Mouse (Mus musculus): Measurements from ENCODE around the gene Abcc9. TPM values are rescaled to one million over a fixed set of nuclear protein-coding genes. Genes with fewer than 3 reads are reported as not detected.
A peak's percentile ranks its signal among the peaks of the same experiment; 100 is the strongest.

Abcc9 gene
- total RNA-seq, 1 experiment from 2014 or later: not detected

DNA sequence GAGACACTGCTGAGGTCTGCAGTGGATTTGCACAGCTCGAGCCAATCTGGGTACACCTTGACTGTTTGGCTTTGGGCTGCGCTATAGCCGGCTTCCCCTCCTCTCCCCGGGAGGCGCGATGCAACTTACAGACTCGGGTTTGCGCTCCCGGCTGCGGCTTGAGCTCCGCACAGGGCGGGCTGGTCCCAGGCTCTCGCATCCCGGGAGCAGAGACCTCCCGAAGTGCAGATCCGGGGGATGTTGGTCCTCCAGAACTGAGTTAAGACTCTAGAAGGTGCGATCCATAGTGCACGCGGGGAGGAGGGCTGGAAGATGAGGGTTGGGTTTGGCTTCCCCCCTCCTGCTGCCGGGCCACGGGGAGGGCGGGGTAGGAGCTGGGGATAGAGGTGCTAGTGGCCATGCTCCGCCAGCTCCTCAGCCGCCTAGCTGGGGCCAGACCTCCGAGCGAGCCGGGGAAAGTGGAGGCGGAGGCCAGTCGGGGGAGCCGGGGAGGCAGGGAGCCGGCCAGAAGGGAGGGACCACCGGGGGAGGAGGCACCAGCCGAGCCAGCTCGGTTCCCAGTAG is 131.0 kb downstream of the Abcc9 start, which contains the start of gene Kcnj8:
Gene Kcnj8 (minus strand): TSS at position 560 of the 564 bp plus-strand sequence.
- ATAC-seq (replicated peaks in 1 of 2; ENCODE audit: insufficient read depth in 1 of 2, low FRiP score in 2 of 2, low TSS enrichment in 1 of 2, low read depth in 1 of 2, poor library complexity in 2 of 2, severe bottlenecking in 2 of 2): peak; percentile 66 to 70

DNA sequence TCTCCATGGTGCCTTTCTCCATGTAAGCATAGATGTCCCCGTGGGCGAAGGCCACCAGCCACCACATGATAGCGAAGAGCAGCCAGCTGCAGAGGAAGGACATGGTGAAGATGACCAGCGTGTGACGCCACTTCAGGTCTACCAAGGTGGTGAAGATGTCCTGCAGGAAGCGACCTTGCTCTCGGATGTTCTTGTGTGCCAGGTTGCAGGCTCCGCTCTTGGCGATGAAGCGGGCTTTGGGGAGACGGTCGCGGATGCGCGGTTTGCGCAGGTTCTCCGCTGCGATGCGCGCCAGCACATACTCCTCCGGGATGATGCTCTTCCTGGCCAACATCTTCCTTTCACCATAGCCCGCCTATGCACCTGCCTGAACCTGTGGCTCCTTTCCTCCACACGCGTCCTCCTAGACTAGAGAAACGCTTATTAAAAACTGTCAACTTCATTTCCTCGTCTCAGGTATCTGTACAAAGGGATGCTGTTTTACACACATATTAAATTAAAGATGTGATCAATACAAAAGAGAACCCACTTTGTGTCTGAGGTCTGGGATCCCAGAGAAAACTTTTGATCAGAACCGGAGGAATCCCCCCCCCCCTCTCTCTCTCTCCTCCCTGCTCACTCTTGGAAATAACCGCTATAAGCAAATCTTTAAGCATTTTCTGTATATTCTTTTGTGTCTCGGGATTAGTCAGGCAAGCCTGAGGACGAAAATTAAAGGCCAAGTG is 131.9 kb downstream of the Abcc9 start:
- ATAC-seq (replicated peaks in 1 of 2; ENCODE audit: insufficient read depth in 1 of 2, low FRiP score in 2 of 2, low TSS enrichment in 1 of 2, low read depth in 1 of 2, poor library complexity in 2 of 2, severe bottlenecking in 2 of 2): no peak

DNA sequence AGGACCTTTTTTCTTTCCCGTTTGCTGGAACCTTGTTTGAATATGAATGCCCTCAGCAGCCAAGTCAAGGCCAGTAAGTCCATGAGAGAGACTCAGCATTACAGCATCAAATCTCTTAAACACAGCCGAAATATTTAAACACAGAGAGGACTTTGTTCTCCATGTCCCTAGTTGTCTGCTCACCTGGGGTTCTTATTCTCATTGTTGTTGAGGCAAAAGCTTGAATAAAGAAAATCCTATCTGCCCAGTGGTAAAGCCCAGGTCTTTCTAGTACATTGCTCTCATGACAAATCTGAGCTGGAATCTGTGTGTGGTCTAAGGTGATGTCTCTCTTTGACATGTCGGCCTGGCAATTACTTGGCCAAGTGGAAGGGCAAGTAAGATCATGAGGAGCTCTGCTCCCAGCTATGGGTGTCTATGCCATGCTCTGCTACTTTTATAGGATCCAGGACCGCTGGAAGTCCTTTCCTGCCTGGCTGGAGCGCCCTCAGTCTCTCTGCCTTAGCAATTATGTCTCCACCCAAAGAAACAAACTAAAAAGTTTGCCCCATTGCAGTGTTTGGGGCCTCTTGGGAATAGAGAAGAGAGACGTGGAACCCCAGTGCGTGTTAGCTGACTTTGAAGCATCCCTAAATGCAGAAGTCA is 133.3 kb downstream of the Abcc9 start:
- no peak for ATAC-seq (replicated peaks in 1 of 2; ENCODE audit: insufficient read depth in 1 of 2, low FRiP score in 2 of 2, low TSS enrichment in 1 of 2, low read depth in 1 of 2, poor library complexity in 2 of 2, severe bottlenecking in 2 of 2)

DNA sequence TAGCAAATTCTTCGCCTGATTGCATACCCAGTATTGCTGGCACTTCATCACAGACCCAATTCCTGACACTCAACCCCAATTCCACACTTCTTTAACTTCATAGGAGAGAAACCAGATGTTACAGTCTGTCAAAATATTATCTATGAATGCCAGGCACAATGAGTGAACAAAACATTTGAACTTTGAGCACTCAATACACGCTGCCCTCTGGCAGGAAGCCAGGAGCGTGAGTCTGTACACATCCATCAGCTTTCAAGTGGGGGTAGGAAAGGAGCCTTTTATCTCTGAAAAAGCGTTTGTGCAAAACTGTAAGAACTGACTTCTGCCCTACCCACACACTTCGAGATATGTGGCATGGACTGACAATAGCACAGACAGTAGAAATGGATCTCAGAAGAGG is 134.7 kb downstream of the Abcc9 start:
- ATAC-seq (replicated peaks in 1 of 2; ENCODE audit: insufficient read depth in 1 of 2, low FRiP score in 2 of 2, low TSS enrichment in 1 of 2, low read depth in 1 of 2, poor library complexity in 2 of 2, severe bottlenecking in 2 of 2): no peak

DNA sequence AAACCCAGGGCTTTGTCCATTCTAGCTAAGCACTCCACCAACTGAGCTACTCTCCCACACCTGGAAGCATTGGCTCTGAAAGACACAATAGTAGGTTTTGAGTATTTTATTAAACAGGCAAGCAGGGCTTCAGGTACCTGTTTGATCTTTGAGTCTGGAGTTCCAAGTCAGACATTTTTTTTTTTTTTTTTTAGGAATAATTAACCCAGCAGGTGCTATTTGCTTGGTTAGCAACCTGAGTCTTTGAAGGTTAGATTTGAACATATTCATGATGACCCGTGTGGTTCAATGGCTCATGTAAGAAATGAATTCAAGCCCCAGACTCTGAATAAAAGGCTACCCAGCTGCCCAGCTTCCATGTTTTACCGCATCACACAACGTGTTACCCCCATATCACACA is 137.4 kb downstream of the Abcc9 start:
- no peak for ATAC-seq (replicated peaks in 1 of 2; ENCODE audit: insufficient read depth in 1 of 2, low FRiP score in 2 of 2, low TSS enrichment in 1 of 2, low read depth in 1 of 2, poor library complexity in 2 of 2, severe bottlenecking in 2 of 2)

DNA sequence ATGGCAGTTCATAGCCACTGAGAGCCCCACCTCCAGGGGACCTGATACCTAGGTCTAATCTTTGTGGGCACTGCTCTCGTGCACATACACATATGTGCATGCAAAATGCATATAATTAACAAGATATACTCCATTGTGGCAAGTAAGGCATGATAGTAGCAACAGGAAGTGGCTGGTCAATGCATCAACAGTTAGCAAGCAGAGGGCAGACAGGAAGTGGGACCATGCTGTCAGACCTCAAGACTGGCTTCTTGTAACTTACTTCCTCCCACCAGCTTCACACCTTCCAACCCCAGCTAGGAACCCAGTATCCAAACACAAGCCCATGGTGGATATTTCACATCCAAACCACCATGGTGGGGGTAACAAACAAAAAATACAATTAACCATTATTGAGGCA is 141.0 kb downstream of the Abcc9 start:
- peak; percentile 64 to 80; a peak in 3 of 4 replicates for ATAC-seq (replicated peaks in 1 of 2; ENCODE audit: insufficient read depth in 1 of 2, low FRiP score in 2 of 2, low TSS enrichment in 1 of 2, low read depth in 1 of 2, poor library complexity in 2 of 2, severe bottlenecking in 2 of 2)

DNA sequence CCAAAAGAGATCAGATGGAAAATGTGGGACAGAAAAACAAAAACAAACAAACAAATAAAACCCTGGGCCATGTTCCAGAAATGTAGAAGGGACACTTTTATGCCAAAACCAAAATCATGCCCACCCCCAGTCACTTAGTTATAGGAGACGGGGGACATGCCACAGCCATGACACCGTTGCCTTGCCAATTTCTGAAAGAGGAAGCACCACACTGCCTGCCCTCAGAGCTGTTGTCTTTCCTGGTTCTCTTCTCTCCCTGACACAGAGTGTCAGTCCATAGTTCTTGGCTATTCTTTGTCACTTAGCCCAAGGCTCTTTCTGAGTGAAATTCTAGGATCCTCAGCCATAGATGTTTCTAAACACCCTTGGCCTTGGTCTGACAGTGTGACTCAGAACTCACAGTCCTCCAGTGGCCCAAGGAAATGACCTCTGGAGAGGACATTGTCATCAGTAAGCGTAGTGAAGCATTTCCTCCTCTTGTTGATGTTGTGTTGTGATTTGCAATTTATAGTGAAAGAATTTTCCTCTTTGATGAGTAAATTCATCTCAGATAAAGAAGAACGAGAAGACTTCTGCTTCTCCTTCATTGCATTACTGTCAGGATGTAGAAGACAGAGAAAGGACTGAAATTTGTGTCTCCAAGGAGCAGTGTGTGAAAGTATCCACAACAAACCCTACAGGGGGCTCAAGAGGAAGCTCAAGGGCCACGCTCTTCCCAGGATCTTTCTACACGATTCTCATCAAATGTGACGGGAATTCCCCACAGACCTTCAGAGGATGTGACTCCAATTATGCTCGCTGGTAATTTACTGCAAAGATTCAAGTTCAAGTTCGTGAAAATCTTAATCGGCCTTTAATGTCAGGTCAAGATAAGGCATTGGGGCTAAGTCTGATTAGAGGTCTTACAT is 143.1 kb downstream of the Abcc9 start:
- 0 out of 4 replicates have a peak, but pooled peaks have one; percentile 31 to 39 for ATAC-seq (replicated peaks in 1 of 2; ENCODE audit: insufficient read depth in 1 of 2, low FRiP score in 2 of 2, low TSS enrichment in 1 of 2, low read depth in 1 of 2, poor library complexity in 2 of 2, severe bottlenecking in 2 of 2)

DNA sequence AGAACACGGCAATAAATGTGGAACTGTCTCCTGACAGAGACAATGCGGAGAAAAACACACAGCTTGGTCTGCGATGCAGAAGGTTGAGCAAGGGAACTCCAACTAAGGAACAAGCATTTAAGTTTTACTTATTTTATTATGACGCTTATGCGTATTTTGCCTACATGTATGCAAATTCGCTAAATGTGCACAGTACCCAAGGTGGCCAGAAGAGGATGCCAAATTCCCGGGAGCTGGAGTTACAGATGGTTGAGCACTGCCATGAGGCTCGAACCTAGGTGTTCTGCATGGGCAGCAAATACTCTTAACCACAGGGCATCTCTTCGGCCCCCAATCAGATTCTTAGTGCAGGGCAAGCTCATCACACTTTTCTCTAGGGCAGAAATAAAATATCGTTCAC is 144.0 kb downstream of the Abcc9 start:
- ATAC-seq (replicated peaks in 1 of 2; ENCODE audit: insufficient read depth in 1 of 2, low FRiP score in 2 of 2, low TSS enrichment in 1 of 2, low read depth in 1 of 2, poor library complexity in 2 of 2, severe bottlenecking in 2 of 2): no peak

DNA sequence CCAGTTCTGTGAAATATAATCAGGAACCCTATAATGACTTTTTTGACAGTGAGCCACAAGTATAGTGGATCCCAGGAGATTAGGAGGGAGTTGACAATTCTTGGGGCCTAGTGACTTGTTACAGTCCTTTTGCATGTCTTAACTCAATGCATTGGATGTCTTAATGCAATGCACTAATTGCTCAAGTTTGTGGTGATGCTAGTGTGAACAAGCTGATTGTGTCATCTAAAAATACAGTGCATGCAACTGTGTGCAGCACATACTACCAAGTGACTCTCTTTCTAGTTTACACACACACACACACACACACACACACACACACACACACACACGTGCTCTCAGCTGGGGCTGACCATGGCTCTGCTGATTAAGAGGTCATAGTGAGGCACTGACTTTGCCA is 146.1 kb downstream of the Abcc9 start:
- ATAC-seq (replicated peaks in 1 of 2; ENCODE audit: insufficient read depth in 1 of 2, low FRiP score in 2 of 2, low TSS enrichment in 1 of 2, low read depth in 1 of 2, poor library complexity in 2 of 2, severe bottlenecking in 2 of 2): no peak

DNA sequence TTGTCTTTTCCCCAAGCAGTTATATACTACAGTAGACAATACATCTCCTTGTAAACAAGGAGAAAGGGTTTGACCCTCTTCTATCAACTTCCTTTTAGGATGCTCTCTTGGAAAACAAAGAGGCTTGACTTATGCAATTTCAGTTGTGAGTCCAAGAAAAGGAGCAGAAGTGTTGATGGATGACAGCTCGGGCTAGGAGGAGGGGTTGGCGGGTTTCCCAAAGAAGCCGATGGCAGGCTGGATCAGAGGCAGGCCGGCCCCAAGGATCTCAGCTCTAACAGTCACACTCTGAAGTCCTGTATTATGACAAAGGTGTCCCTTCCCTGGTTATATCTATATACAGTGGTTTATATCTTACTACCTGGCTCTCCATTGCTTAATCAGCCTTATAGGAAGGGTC is 150.6 kb downstream of the Abcc9 start:
- ATAC-seq (replicated peaks in 1 of 2; ENCODE audit: insufficient read depth in 1 of 2, low FRiP score in 2 of 2, low TSS enrichment in 1 of 2, low read depth in 1 of 2, poor library complexity in 2 of 2, severe bottlenecking in 2 of 2): no peak

DNA sequence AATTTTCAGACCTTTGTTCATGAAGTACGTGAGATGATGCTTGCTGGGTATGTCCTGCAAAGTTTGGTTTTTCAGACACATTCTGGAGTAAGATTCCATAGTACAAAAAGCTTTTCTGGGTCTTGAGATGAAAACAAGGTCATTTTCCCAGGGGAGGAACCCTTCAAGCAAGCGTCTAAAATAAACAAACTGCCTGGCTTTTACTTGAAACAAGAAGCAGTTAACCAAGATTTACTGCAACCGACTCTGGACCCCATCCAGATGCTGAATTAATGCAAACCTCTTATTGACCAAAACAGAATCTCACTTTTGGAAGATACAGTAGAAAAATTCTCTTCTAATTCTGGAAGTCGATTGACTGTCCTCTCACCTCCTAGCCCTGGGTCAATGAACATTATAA is 151.2 kb downstream of the Abcc9 start:
- no peak for ATAC-seq (replicated peaks in 1 of 2; ENCODE audit: insufficient read depth in 1 of 2, low FRiP score in 2 of 2, low TSS enrichment in 1 of 2, low read depth in 1 of 2, poor library complexity in 2 of 2, severe bottlenecking in 2 of 2)

DNA sequence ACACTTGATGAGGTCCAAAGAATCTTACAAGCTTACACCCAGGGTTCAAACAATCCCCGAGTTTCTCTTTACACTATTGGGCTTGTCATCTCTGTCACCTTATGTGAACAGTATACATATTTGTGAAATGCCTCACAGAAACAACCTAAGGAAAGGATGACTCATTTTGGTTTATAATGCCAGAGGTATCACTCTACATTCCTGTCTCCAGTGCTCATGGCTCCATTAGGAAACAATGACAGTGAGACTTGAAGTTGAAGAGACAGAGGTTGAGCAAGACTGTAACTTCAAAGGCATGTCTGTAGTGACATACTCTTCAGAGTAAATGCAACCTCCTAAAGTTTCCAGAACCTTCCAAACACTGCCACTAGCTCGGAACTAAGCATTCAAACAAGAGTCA is 153.7 kb downstream of the Abcc9 start:
- ATAC-seq (replicated peaks in 1 of 2; ENCODE audit: insufficient read depth in 1 of 2, low FRiP score in 2 of 2, low TSS enrichment in 1 of 2, low read depth in 1 of 2, poor library complexity in 2 of 2, severe bottlenecking in 2 of 2): no peak

DNA sequence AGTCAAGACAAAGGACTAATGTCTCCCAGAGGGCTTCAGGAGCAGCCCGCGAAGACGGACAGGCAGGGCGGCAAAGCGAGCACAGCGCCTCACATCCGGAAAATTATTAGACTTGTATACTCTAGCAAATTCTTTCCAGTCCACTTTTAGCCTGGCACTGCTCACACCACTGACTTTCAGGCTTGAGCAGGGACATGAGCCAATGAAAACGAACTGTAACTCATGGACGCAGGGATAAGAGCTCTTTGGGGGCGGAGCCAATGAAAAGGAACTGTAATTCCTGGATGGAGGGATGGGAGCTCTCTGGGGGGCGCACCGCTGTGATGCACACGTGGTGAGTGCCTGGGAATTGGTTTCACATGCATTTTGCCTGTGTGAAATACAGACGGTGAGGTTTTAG is 157.0 kb downstream of the Abcc9 start:
- no peak for ATAC-seq (replicated peaks in 1 of 2; ENCODE audit: insufficient read depth in 1 of 2, low FRiP score in 2 of 2, low TSS enrichment in 1 of 2, low read depth in 1 of 2, poor library complexity in 2 of 2, severe bottlenecking in 2 of 2)

DNA sequence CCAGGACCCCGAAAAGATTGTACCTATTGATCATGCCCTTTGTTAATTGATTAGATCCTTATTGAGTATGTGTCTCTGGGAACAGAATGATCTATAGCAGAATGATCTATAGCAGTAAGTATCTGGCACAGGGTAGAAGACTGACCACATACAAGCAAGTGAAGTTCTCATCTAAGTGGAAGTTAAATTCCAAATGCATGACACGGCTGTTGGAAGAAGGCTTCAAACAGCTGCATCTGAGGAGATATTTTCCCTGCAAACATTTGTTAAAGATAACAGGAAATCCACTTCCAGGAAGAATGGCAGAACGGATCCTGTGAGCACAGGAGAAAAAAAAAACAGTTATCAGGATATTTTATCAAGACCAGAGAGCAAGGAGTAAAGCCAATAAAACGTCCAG is 158.5 kb downstream of the Abcc9 start:
- no peak for ATAC-seq (replicated peaks in 1 of 2; ENCODE audit: insufficient read depth in 1 of 2, low FRiP score in 2 of 2, low TSS enrichment in 1 of 2, low read depth in 1 of 2, poor library complexity in 2 of 2, severe bottlenecking in 2 of 2)

DNA sequence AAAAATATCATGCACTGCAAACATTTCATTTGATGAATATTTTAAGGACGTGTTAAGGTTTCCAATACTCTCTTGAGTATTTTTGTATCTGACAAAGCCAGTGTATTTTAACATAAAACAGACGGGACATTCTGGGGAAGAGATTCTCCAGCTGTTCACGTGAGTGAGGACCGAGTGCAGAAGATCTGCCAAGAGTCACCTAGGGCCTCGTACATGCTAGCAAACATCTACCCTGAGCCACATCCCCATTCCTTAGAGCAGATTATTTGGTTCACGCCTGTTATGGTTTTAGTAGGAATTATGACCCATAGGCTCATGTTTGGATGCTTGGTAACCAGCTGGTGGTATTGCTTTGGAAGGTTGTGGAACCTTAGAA is 159.3 kb downstream of the Abcc9 start:
- ATAC-seq (replicated peaks in 1 of 2; ENCODE audit: insufficient read depth in 1 of 2, low FRiP score in 2 of 2, low TSS enrichment in 1 of 2, low read depth in 1 of 2, poor library complexity in 2 of 2, severe bottlenecking in 2 of 2): no peak

DNA sequence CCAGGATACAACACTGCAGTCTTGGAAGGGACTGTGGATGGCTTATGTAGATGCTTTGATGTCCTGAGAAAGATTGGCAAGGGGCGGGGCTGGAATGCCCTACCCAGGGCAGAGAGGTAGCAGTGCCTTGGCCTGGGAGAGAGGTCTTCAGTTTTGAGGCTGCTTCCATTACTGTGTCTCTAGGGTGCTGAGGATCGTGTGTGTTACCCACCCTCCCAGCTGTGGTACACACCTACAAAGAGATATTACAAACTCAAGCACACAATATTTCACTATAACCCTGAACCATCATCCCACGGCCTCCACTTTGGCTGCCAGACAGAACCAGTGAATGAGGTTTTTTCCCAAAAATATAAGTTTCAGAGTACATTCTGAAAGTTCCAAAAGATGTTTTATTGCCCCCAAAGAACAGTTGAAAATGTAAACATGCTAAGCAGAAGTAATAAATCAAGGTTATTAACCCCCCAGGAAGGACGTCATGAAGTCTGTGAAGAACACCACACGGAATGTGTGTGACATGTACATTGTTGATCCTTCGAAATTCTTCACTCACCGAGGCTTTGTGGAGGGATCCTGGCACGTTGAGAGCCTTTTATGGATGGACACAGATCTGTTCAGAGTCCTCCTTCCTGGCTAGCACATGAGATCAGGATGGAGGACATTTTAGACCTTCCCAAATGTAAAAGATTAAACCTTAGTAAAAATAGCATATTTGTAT is 159.9 kb downstream of the Abcc9 start:
- ATAC-seq (replicated peaks in 1 of 2; ENCODE audit: insufficient read depth in 1 of 2, low FRiP score in 2 of 2, low TSS enrichment in 1 of 2, low read depth in 1 of 2, poor library complexity in 2 of 2, severe bottlenecking in 2 of 2): no peak

DNA sequence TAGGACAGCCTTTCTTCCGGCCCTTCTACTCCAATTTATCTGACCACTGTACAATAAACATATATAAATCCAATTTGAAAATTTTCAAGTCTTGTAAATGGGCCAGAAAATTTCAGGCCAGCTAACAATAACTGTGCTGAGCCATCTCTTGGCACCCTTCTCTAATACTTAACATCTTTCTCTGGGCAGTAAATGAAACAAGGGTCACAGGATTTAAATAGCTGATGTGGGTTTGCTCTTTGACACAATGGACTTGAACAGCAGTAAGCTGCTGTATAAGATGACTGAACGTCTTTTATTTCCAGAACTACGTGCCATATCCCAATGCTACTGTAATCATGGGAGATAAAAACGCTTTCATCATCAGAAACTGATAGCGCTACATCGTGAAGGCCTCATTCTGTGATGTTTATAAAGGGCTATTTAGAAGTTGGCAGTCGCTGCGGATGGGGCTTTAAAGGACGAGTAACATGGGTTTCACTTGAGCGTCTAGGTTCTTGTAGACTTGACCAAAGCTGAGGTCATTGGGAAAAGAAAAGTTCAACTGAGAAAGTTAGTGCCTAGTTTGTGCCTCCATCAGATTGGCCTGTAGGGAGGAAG is 161.5 kb downstream of the Abcc9 start:
- no peak for ATAC-seq (replicated peaks in 1 of 2; ENCODE audit: insufficient read depth in 1 of 2, low FRiP score in 2 of 2, low TSS enrichment in 1 of 2, low read depth in 1 of 2, poor library complexity in 2 of 2, severe bottlenecking in 2 of 2)

Measured in hematopoietic stem cell, adult 5-6 weeks (primary cell).